Mouse (Mus musculus) cerebellum, postnatal 36 days (tissue): ENCODE data around the gene Stk11.

Experiments used
- DNase-seq, 2 experiments: peaks; one replicate each; pipeline ENCODE4 v3.0.0; 2021 to 2022; ENCODE audit warnings: mixed read lengths in 2 of 2

The Stk11 gene

GRCm38 (mm10) chr10:80097275-80097674 lies 18.3 kb upstream of the Stk11 start:
- DNase-seq = no peak

GRCm38 (mm10) chr10:80098630-80099029 lies 17.0 kb upstream of the Stk11 start:
- no peak for DNase-seq

GRCm38 (mm10) chr10:80100982-80101381 lies 14.6 kb upstream of the Stk11 start:
- DNase-seq = no peak

GRCm38 (mm10) chr10:80102216-80102915 lies 13.2 kb upstream of the Stk11 start:
- peak; percentile 78 to 85 for DNase-seq

- no peak for DNase-seq
Observed at GRCm38 (mm10) chr10:80103032-80103431, 12.6 kb upstream of the Stk11 start.

- DNase-seq = no peak
Observed at GRCm38 (mm10) chr10:80104181-80104580, 11.4 kb upstream of the Stk11 start.

- DNase-seq = no peak
Observed at GRCm38 (mm10) chr10:80105460-80105859, 10.1 kb upstream of the Stk11 start, which contains the start of gene Sbno2. Gene Sbno2, minus strand, starts transcription at chr10:80105571.

- DNase-seq = no peak
Observed at GRCm38 (mm10) chr10:80105926-80106325, 9.7 kb upstream of the Stk11 start.

- no peak for DNase-seq
Observed at GRCm38 (mm10) chr10:80107678-80108077, 7.9 kb upstream of the Stk11 start.

- peak; percentile 93 to 94 for DNase-seq
Observed at GRCm38 (mm10) chr10:80114341-80115284, 990 bp upstream of the Stk11 start.

- DNase-seq = no peak
Observed at GRCm38 (mm10) chr10:80115944-80116335, 337 bp downstream of the Stk11 start.

GRCm38 (mm10) chr10:80116563-80116926 lies 942 bp downstream of the Stk11 start:
- peak; percentile 34 to 35 for DNase-seq

- peak; percentile 32 to 35 for DNase-seq
Observed at GRCm38 (mm10) chr10:80116927-80117691, 1.5 kb downstream of the Stk11 start.

- DNase-seq = peak; percentile 49 to 50
Observed at GRCm38 (mm10) chr10:80117736-80118135, 2.1 kb downstream of the Stk11 start.

GRCm38 (mm10) chr10:80118552-80118951 lies 2.9 kb downstream of the Stk11 start:
- DNase-seq = peak in 1 of 2 experiments; percentile 48

GRCm38 (mm10) chr10:80120146-80120545 lies 4.5 kb downstream of the Stk11 start:
- no peak for DNase-seq

GRCm38 (mm10) chr10:80121639-80122038 lies 6.0 kb downstream of the Stk11 start:
- no peak for DNase-seq

GRCm38 (mm10) chr10:80123932-80124562 lies 8.4 kb downstream of the Stk11 start:
- DNase-seq = no peak

- DNase-seq = no peak
Observed at GRCm38 (mm10) chr10:80127920-80128319, 12.3 kb downstream of the Stk11 start.

GRCm38 (mm10) chr10:80129846-80130245 lies 14.2 kb downstream of the Stk11 start:
- peak; percentile 77 to 82 for DNase-seq

- no peak for DNase-seq
Observed at GRCm38 (mm10) chr10:80130403-80131031, 14.9 kb downstream of the Stk11 start.
